In genomic region chr7:27613751-27614499, GRCm38 (mm10) we compare ENCODE assay signal across 11 mouse cellular contexts. TPM values are rescaled to one million over a fixed set of nuclear protein-coding genes. Genes with fewer than 3 reads are reported as not detected.
DNase-seq lines count a peak whose midpoint lies in the region; ATAC-seq lines count a peak whose summit lies in the region.
"Had no signal": no experiment of that assay in that cellular context is flagged by ENCODE, and none has a peak within 500 bp of the region (broad histone marks: within the 10 kb centered on the region; RNA-seq: fewer than 3 reads in every experiment).

No protein-coding gene starts in this region.

- peaks cover 29% of the 10 kb centered on the region for H3K4me1 ChIP-seq in hindbrain, embryonic 15.5 days (replicated peaks)
- H3K4me1 ChIP-seq in midbrain, embryonic 14.5 days (ENCODE audit: control insufficient read depth, insufficient read depth, low read length): peaks cover 19% of the 10 kb centered on the region
- H3K4me1 ChIP-seq: stomach, embryonic 15.5 days had no signal

- peak; percentile 72 for DNase-seq in layer of hippocampus, adult 11-12 months (ENCODE audit: low spot score)
- DNase-seq in layer of hippocampus, adult 9-10 months (ENCODE audit: low spot score): no peak
- peak; percentile 77 to 84 for DNase-seq in cerebellum, postnatal 25 days
- peak; percentile 77 for DNase-seq in midbrain, embryonic 14.5 days
- DNase-seq in kidney, postnatal 36 days: no peak
- no peak for DNase-seq in lung, postnatal 36 days
- DNase-seq in heart, postnatal 36 days: no peak
- DNase-seq: lung, postnatal 10 days had no signal

- H3K4me3 ChIP-seq in hindbrain, embryonic 15.5 days: no peak overlapping the region
- H3K4me3 ChIP-seq in midbrain, embryonic 14.5 days (replicated peaks; ENCODE audit: low read depth, low read length): no peak overlapping the region
- H3K4me3 ChIP-seq: stomach, embryonic 15.5 days had no signal

- H3K9me3 ChIP-seq in hindbrain, embryonic 15.5 days: no peaks in the 10 kb centered on the region
- no peaks in the 10 kb centered on the region for H3K9me3 ChIP-seq in midbrain, embryonic 14.5 days (ENCODE audit: control insufficient read depth, low read length)
- H3K9me3 ChIP-seq: stomach, embryonic 15.5 days had no signal

- ATAC-seq in hindbrain, embryonic 15.5 days (ENCODE audit: low FRiP score, low read depth): peak; percentile 81
- ATAC-seq in midbrain, embryonic 14.5 days (ENCODE audit: low FRiP score, low TSS enrichment): no peak; the same call in 1 of the 2 replicates

- H3K27me3 ChIP-seq in hindbrain, embryonic 15.5 days: no peaks in the 10 kb centered on the region
- H3K27me3 ChIP-seq in midbrain, embryonic 14.5 days (ENCODE audit: control insufficient read depth, insufficient read depth, low read length): no peaks in the 10 kb centered on the region
- H3K27me3 ChIP-seq: stomach, embryonic 15.5 days had no signal

- 30% methylated on average over 8 of the region's 8 CpGs for WGBS in hindbrain, embryonic 15.5 days
- 36% methylated on average over 8 of the region's 8 CpGs for WGBS in midbrain, embryonic 14.5 days

- intact Hi-C loops in heart, postnatal 36 days (cut with DNase I): no loop called here

- peaks cover 35% of the 10 kb centered on the region for H3K36me3 ChIP-seq in hindbrain, embryonic 15.5 days
- peaks cover 48% of the 10 kb centered on the region for H3K36me3 ChIP-seq in midbrain, embryonic 14.5 days (ENCODE audit: control insufficient read depth, insufficient read depth, low read length)

- H3K4me2 ChIP-seq in hindbrain, embryonic 15.5 days: 0 out of 2 replicates have a peak overlapping the region, but pooled peaks have one; percentile 7
- no peak overlapping the region for H3K4me2 ChIP-seq in midbrain, embryonic 14.5 days (ENCODE audit: low read length)
- H3K4me2 ChIP-seq: stomach, embryonic 15.5 days had no signal

- no peak overlapping the region for H3K9ac ChIP-seq in hindbrain, embryonic 15.5 days
- H3K9ac ChIP-seq in midbrain, embryonic 14.5 days (replicated peaks; ENCODE audit: low read length): no peak overlapping the region; the same call in 1 of the 2 replicates
- H3K9ac ChIP-seq: stomach, embryonic 15.5 days had no signal

- H3K27ac ChIP-seq in hindbrain, embryonic 15.5 days (replicated peaks): peak overlapping the region; percentile 56
- H3K27ac ChIP-seq in midbrain, embryonic 14.5 days (replicated peaks; ENCODE audit: low read depth, low read length): peak overlapping the region; percentile 78
- H3K27ac ChIP-seq: stomach, embryonic 15.5 days had no signal

RNA-seq across cellular contexts. Expression of gene Akt2, which starts 22.6 kb away (rescaled TPM):
- polyA plus RNA-seq in hindbrain, embryonic 15.5 days (2015; fragmentation: Nextera tagmentation; extraction: Ambion mirVana): 66.3 and 74.2 TPM in 2 replicates
- 51.0 and 67.0 TPM in 2 replicates for polyA plus RNA-seq in midbrain, embryonic 14.5 days (2014; fragmentation: Nextera tagmentation; extraction: Ambion mirVana)
- 100 to 1,000 TPM; 172 to 194 TPM for total RNA-seq in heart, postnatal 36 days (2021)

RNA-seq across cellular contexts. Expression of gene Ttc9b, which starts 39.8 kb away (rescaled TPM):
- 80.0 and 88.8 TPM in 2 replicates for polyA plus RNA-seq in hindbrain, embryonic 15.5 days (2015; fragmentation: Nextera tagmentation; extraction: Ambion mirVana)
- polyA plus RNA-seq in midbrain, embryonic 14.5 days (2014; fragmentation: Nextera tagmentation; extraction: Ambion mirVana): 71.3 and 104 TPM in 2 replicates
- total RNA-seq in heart, postnatal 36 days (2021): not detected
- polyA plus RNA-seq: gonadal fat pad, adult 2 months had no signal

Comparison
In these comparisons a context has a peak if more than half of its experiments do, and no peak if none do; other contexts are left out.
1. DNase-seq: peak in layer of hippocampus, adult 11-12 months (single experiment), cerebellum, postnatal 25 days (2 of 2) and midbrain, embryonic 14.5 days (single experiment); none in layer of hippocampus, adult 9-10 months (single experiment), kidney, postnatal 36 days (0 of 2), lung, postnatal 36 days (single experiment) and heart, postnatal 36 days (0 of 2).